Mouse (Mus musculus): ENCODE results near the gene Shisa7. TPM values are rescaled to one million over a fixed set of nuclear protein-coding genes. Genes with fewer than 3 reads are reported as not detected.
A peak's percentile ranks its signal among the peaks of the same experiment; 100 is the strongest.
"Not testable (repeated sequence)": the region's sequence is repeated elsewhere in the genome, so short reads cannot be mapped to it uniquely, and the experiment has no call there.

Gene Shisa7
- polyA plus RNA-seq, 1 experiment = 0.48 TPM

GRCm38 (mm10) chr7:4830476-4830875 is 14.0 kb downstream of the Shisa7 start:
- no peak overlapping the region for H3K4me3 ChIP-seq (ENCODE audit: low read depth, low read length)
- WGBS = 23% methylated on average over 12 of the region's 12 CpGs
- H3K27me3 ChIP-seq (ENCODE audit: control insufficient read depth, insufficient read depth, low read length) = no peaks in the 10 kb centered on the region
- no peaks in the 10 kb centered on the region for H3K4me1 ChIP-seq (ENCODE audit: control insufficient read depth, insufficient read depth, insufficient read length, low read length)
- H3K36me3 ChIP-seq (ENCODE audit: control insufficient read depth, insufficient read depth, low read length) = no peaks in the 10 kb centered on the region
- no peak overlapping the region for H3K27ac ChIP-seq (ENCODE audit: insufficient read depth, low read depth, low read length)
- TF ChIP-seq POLR2A (IDR thresholded peaks at IDR 0.05; ENCODE audit: low read depth, low read length) (no peak), CTCF (IDR thresholded peaks at IDR 0.05; ENCODE audit: extremely low read depth, insufficient read length, insufficient replicate concordance, low read depth, low read length) (no peak)

- no peaks in the 10 kb centered on the region for H3K36me3 ChIP-seq (ENCODE audit: control insufficient read depth, insufficient read depth, low read length)
- H3K27me3 ChIP-seq (ENCODE audit: control insufficient read depth, insufficient read depth, low read length) = no peaks in the 10 kb centered on the region
- no peak for TF ChIP-seq CTCF (IDR thresholded peaks at IDR 0.05; ENCODE audit: extremely low read depth, insufficient read length, insufficient replicate concordance, low read depth, low read length)
- TF ChIP-seq POLR2A (IDR thresholded peaks at IDR 0.05; ENCODE audit: low read depth, low read length) = no peak
- no peak overlapping the region for H3K27ac ChIP-seq (ENCODE audit: insufficient read depth, low read depth, low read length)
- 48% methylated on average over 4 of the region's 4 CpGs for WGBS
- H3K4me1 ChIP-seq (ENCODE audit: control insufficient read depth, insufficient read depth, insufficient read length, low read length) = no peaks in the 10 kb centered on the region
- no peak overlapping the region for H3K4me3 ChIP-seq (ENCODE audit: low read depth, low read length)
Observed at GRCm38 (mm10) chr7:4825365-4825764, 19.1 kb downstream of the Shisa7 start.

GRCm38 (mm10) chr7:4822162-4822907 is 22.2 kb downstream of the Shisa7 start:
- Histone ChIP-seq H3K4me1 (ENCODE audit: control insufficient read depth, insufficient read depth, insufficient read length, low read length) (no peaks in the 10 kb centered on the region; the same call in 1 of the 2 replicates), H3K36me3 (ENCODE audit: control insufficient read depth, insufficient read depth, low read length) (no peaks in the 10 kb centered on the region), H3K4me3 (ENCODE audit: low read depth, low read length) (no peak overlapping the region), H3K27me3 (ENCODE audit: control insufficient read depth, insufficient read depth, low read length) (no peaks in the 10 kb centered on the region), H3K27ac (ENCODE audit: insufficient read depth, low read depth, low read length) (no peak overlapping the region)
- 65% methylated on average over 6 of the region's 6 CpGs for WGBS
- no peak for TF ChIP-seq CTCF (IDR thresholded peaks at IDR 0.05; ENCODE audit: extremely low read depth, insufficient read length, insufficient replicate concordance, low read depth, low read length)
- TF ChIP-seq POLR2A (IDR thresholded peaks at IDR 0.05; ENCODE audit: low read depth, low read length) = no peak

GRCm38 (mm10) chr7:4821690-4822089 is 22.8 kb downstream of the Shisa7 start:
- H3K36me3 ChIP-seq (ENCODE audit: control insufficient read depth, insufficient read depth, low read length) = no peaks in the 10 kb centered on the region
- no peak overlapping the region for H3K4me3 ChIP-seq (ENCODE audit: low read depth, low read length)
- no peak overlapping the region for H3K27ac ChIP-seq (ENCODE audit: insufficient read depth, low read depth, low read length)
- H3K4me1 ChIP-seq (ENCODE audit: control insufficient read depth, insufficient read depth, insufficient read length, low read length) = no peaks in the 10 kb centered on the region; the same call in 1 of the 2 replicates
- H3K27me3 ChIP-seq (ENCODE audit: control insufficient read depth, insufficient read depth, low read length) = no peaks in the 10 kb centered on the region
- WGBS = 86% methylated on average over 4 of the region's 4 CpGs
- TF ChIP-seq POLR2A (IDR thresholded peaks at IDR 0.05; ENCODE audit: low read depth, low read length) (no peak), CTCF (IDR thresholded peaks at IDR 0.05; ENCODE audit: extremely low read depth, insufficient read length, insufficient replicate concordance, low read depth, low read length) (no peak)

- H3K27me3 ChIP-seq (ENCODE audit: control insufficient read depth, insufficient read depth, low read length); H3K4me1 ChIP-seq (ENCODE audit: control insufficient read depth, insufficient read depth, insufficient read length, low read length); H3K27ac ChIP-seq (ENCODE audit: insufficient read depth, low read depth, low read length); H3K36me3 ChIP-seq (ENCODE audit: control insufficient read depth, insufficient read depth, low read length); H3K4me3 ChIP-seq (ENCODE audit: low read depth, low read length): not testable (repeated sequence)
- WGBS = 91% methylated on average over 7 of the region's 7 CpGs
Observed at GRCm38 (mm10) chr7:4820925-4821324, 23.6 kb downstream of the Shisa7 start.

GRCm38 (mm10) chr7:4816559-4816958 is 27.9 kb downstream of the Shisa7 start:
- Histone ChIP-seq H3K27me3 (ENCODE audit: control insufficient read depth, insufficient read depth, low read length) (no peaks in the 10 kb centered on the region), H3K27ac (ENCODE audit: insufficient read depth, low read depth, low read length) (no peak overlapping the region), H3K4me1 (ENCODE audit: control insufficient read depth, insufficient read depth, insufficient read length, low read length) (no peaks in the 10 kb centered on the region; the same call in 1 of the 2 replicates), H3K36me3 (ENCODE audit: control insufficient read depth, insufficient read depth, low read length) (no peaks in the 10 kb centered on the region), H3K4me3 (ENCODE audit: low read depth, low read length) (no peak overlapping the region)
- TF ChIP-seq POLR2A (IDR thresholded peaks at IDR 0.05; ENCODE audit: low read depth, low read length) = no peak
- TF ChIP-seq CTCF (IDR thresholded peaks at IDR 0.05; ENCODE audit: extremely low read depth, insufficient read length, insufficient replicate concordance, low read depth, low read length) = no peak

- 10% methylated on average over 8 of the region's 8 CpGs for WGBS
- TF ChIP-seq CTCF (IDR thresholded peaks at IDR 0.05; ENCODE audit: extremely low read depth, insufficient read length, insufficient replicate concordance, low read depth, low read length) (no peak), POLR2A (IDR thresholded peaks at IDR 0.05; ENCODE audit: low read depth, low read length) (no peak)
- peak overlapping the region; percentile 90 for H3K27ac ChIP-seq (ENCODE audit: insufficient read depth, low read depth, low read length)
- peaks cover 13% of the 10 kb centered on the region for H3K36me3 ChIP-seq (ENCODE audit: control insufficient read depth, insufficient read depth, low read length)
- no peaks in the 10 kb centered on the region for H3K27me3 ChIP-seq (ENCODE audit: control insufficient read depth, insufficient read depth, low read length)
- H3K4me3 ChIP-seq (ENCODE audit: low read depth, low read length) = peak overlapping the region; percentile 61
- no peaks in the 10 kb centered on the region; the same call in 1 of the 2 replicates for H3K4me1 ChIP-seq (ENCODE audit: control insufficient read depth, insufficient read depth, insufficient read length, low read length)
Observed at GRCm38 (mm10) chr7:4813105-4813791, 31.2 kb downstream of the Shisa7 start.

Measured in small intestine, adult 2 months (tissue).